Mouse (Mus musculus): ENCODE measurements around the gene 4930438A08Rik.
A peak's percentile ranks its signal among the peaks of the same experiment; 100 is the strongest.

Gene 4930438A08Rik

GRCm38 (mm10) chr11:58323570-58324340, 49.2 kb downstream of the 4930438A08Rik start:
- no peak for DNase-seq (ENCODE audit: low spot score in 2 of 2)

- no peak for DNase-seq (ENCODE audit: low spot score in 2 of 2)
Measured at GRCm38 (mm10) chr11:58324614-58325229, 50.1 kb downstream of the 4930438A08Rik start.

- no peak for DNase-seq (ENCODE audit: low spot score in 2 of 2)
Measured at GRCm38 (mm10) chr11:58326781-58327180, 52.2 kb downstream of the 4930438A08Rik start.

GRCm38 (mm10) chr11:58329906-58330275, 55.3 kb downstream of the 4930438A08Rik start:
- no peak for DNase-seq (ENCODE audit: low spot score in 2 of 2)

GRCm38 (mm10) chr11:58330276-58331148, 55.9 kb downstream of the 4930438A08Rik start, which contains the start of the genes Zfp672 and Sh3bp5l:
Gene Zfp672, minus strand, starts transcription at chr11:58330339.
Gene Sh3bp5l, plus strand, starts transcription at chr11:58330724.
- peak; percentile 85 to 88 for DNase-seq (ENCODE audit: low spot score in 2 of 2)

GRCm38 (mm10) chr11:58331149-58331495, 56.5 kb downstream of the 4930438A08Rik start:
- no peak for DNase-seq (ENCODE audit: low spot score in 2 of 2)

GRCm38 (mm10) chr11:58331546-58331945, 56.9 kb downstream of the 4930438A08Rik start:
- no peak for DNase-seq (ENCODE audit: low spot score in 2 of 2)

GRCm38 (mm10) chr11:58334746-58335145, 60.1 kb downstream of the 4930438A08Rik start:
- no peak for DNase-seq (ENCODE audit: low spot score in 2 of 2)
